Mouse (Mus musculus) lung, adult 2 months (tissue): ENCODE results near the gene Tbck.

Source experiments
- CTCF ChIP-seq: fragments of 200-500 bp; IDR thresholded peaks from 2 replicates; pipeline ENCODE4 v1.5.1; 2011; ENCODE audit warnings: mild to moderate bottlenecking, low read length, control low read depth; ENCODE audit not compliant: insufficient read depth
- POLR2A ChIP-seq: fragments of 200-500 bp; IDR thresholded peaks from 2 replicates; pipeline ENCODE4 v1.6.1; 2011; ENCODE audit warnings: low read depth, mild to moderate bottlenecking, control low read depth, low read length, borderline replicate concordance; ENCODE audit errors: extremely low read depth

- TF ChIP-seq CTCF (no peak), POLR2A (no peak)
Observed at GRCm38 (mm10) chr3:132781103-132781502, 97.2 kb downstream of the Tbck start.
